Mouse (Mus musculus) lung, embryonic 14.5 days (tissue): ENCODE data around the gene Dtx3l. TPM values are rescaled to one million over a fixed set of nuclear protein-coding genes. Genes with fewer than 3 reads are reported as not detected.

Source experiments
- ATAC-seq: fragments of 200-750 bp; cut with Nextera tagmentation; 2 replicates; pipeline ENCODE4 v1.8.0; 2017; ENCODE audit warnings: mild to moderate bottlenecking, moderate TSS enrichment, moderate library complexity; ENCODE audit not compliant: insufficient read depth
- DNase-seq: peaks from one replicate; pipeline ENCODE4 v3.0.0-alpha.2; 2015
- H3K27ac ChIP-seq: fragments of 300-500 bp; sonication (generic); 2 replicates; pipeline ENCODE4 v1.5.1; 2014; ENCODE audit warnings: low read depth, mild to moderate bottlenecking, moderate library complexity
- H3K27me3 ChIP-seq: fragments of 300-500 bp; sonication (generic); 2 replicates; pipeline ENCODE4 v1.6.1; 2014; ENCODE audit warnings: low read length, control low read depth; ENCODE audit not compliant: insufficient read depth
- H3K36me3 ChIP-seq: fragments of 300-500 bp; sonication (generic); 2 replicates; pipeline ENCODE4 v1.6.1; 2014; ENCODE audit warnings: control low read depth; ENCODE audit not compliant: insufficient read depth
- H3K4me1 ChIP-seq: fragments of 300-500 bp; sonication (generic); 2 replicates; pipeline ENCODE4 v1.6.1; 2014; ENCODE audit warnings: antibody characterized with exemption, control low read depth; ENCODE audit not compliant: insufficient read depth
- H3K4me2 ChIP-seq: fragments of 300-500 bp; sonication (generic); 2 replicates; pipeline ENCODE4 v1.6.1; 2014; ENCODE audit warnings: mild to moderate bottlenecking
- H3K4me3 ChIP-seq: fragments of 300-500 bp; sonication (generic); 2 replicates; pipeline ENCODE4 v1.5.1; 2014; ENCODE audit warnings: low read depth, low read length
- H3K9ac ChIP-seq: fragments of 300-500 bp; sonication (generic); 2 replicates; pipeline ENCODE4 v1.6.1; 2014
- H3K9me3 ChIP-seq: fragments of 300-500 bp; sonication (generic); 2 replicates; pipeline ENCODE4 v1.6.1; 2016; ENCODE audit warnings: low read depth, low read length, control low read depth
- CTCF ChIP-seq: IDR thresholded peaks from 2 replicates; pipeline ENCODE4 v1.5.1; 2016; ENCODE audit warnings: antibody characterized with exemption, low read depth
- WGBS: fragments of 180-500 bp; shearing (Covaris S2); extraction: QIAGEN DNeasy Blood & Tissue Kit; methylation state at CpG from one replicate; pipeline ENCODE4 v1.1.7; 2014; 5-methylcytosine and 5-hydroxymethylcytosine counted together
- polyA plus RNA-seq: library from polyadenylated mRNA; unstranded; fragments of >200 nt; fragmentation: Nextera tagmentation; extraction: Ambion mirVana; gene quantifications from 2 replicates; pipeline ENCODE4 v1.2.1, GENCODE M21; 2014

Gene Dtx3l
- polyA plus RNA-seq, 1 experiment from 2014 or later, result 4.9 TPM

- Histone ChIP-seq H3K4me2 (no peak overlapping the region), H3K9ac (no peak overlapping the region), H3K4me1 (no peaks in the 10 kb centered on the region), H3K4me3 (no peak overlapping the region), H3K36me3 (no peaks in the 10 kb centered on the region), H3K27me3 (no peaks in the 10 kb centered on the region), H3K27ac (no peak overlapping the region), H3K9me3 (no peaks in the 10 kb centered on the region)
- WGBS, result 81% methylated on average over 19 of the region's 19 CpGs
- no peak for ATAC-seq
- no peak for TF ChIP-seq CTCF
- no peak for DNase-seq
These were observed 6.5 kb downstream of the Dtx3l start for GRCm38 (mm10) chr16:35932179-35933055.

GRCm38 (mm10) chr16:35924341-35924740 lies 14.6 kb downstream of the Dtx3l start:
- ATAC-seq, result no peak
- WGBS, result 80% methylated on average over 5 of the region's 5 CpGs
- Histone ChIP-seq H3K36me3 (no peaks in the 10 kb centered on the region), H3K27ac (no peak overlapping the region), H3K4me1 (no peaks in the 10 kb centered on the region), H3K9ac (no peak overlapping the region), H3K27me3 (no peaks in the 10 kb centered on the region), H3K4me2 (no peak overlapping the region), H3K4me3 (no peak overlapping the region), H3K9me3 (no peaks in the 10 kb centered on the region)
- no peak for DNase-seq
- no peak for TF ChIP-seq CTCF

- no peak overlapping the region for H3K4me2 ChIP-seq
- ATAC-seq, result no peak
- no peaks in the 10 kb centered on the region for H3K4me1 ChIP-seq
- H3K4me3 ChIP-seq, result no peak overlapping the region
- H3K9me3 ChIP-seq, result no peaks in the 10 kb centered on the region
- no peaks in the 10 kb centered on the region for H3K36me3 ChIP-seq
- TF ChIP-seq CTCF, result no peak
- H3K27me3 ChIP-seq, result no peaks in the 10 kb centered on the region
- H3K9ac ChIP-seq, result no peak overlapping the region
- no peak overlapping the region for H3K27ac ChIP-seq
- DNase-seq, result no peak
- WGBS, result 63% methylated on average over 7 of the region's 7 CpGs
These were observed 15.3 kb downstream of the Dtx3l start for GRCm38 (mm10) chr16:35923546-35924198.

GRCm38 (mm10) chr16:35922301-35922895 lies 16.6 kb downstream of the Dtx3l start:
- H3K9ac ChIP-seq, result no peak overlapping the region
- H3K36me3 ChIP-seq, result no peaks in the 10 kb centered on the region
- no peak for TF ChIP-seq CTCF
- no peak overlapping the region for H3K4me3 ChIP-seq
- no peaks in the 10 kb centered on the region for H3K9me3 ChIP-seq
- H3K27ac ChIP-seq, result no peak overlapping the region
- no peaks in the 10 kb centered on the region for H3K4me1 ChIP-seq
- WGBS, result 65% methylated on average over 3 of the region's 3 CpGs
- H3K4me2 ChIP-seq, result no peak overlapping the region
- no peaks in the 10 kb centered on the region for H3K27me3 ChIP-seq
- DNase-seq (no peak), ATAC-seq (no peak)

- ATAC-seq (no peak), DNase-seq (no peak)
- H3K9me3 ChIP-seq, result no peaks in the 10 kb centered on the region
- H3K27me3 ChIP-seq, result no peaks in the 10 kb centered on the region
- WGBS, result 75% methylated on average over 2 of the region's 2 CpGs
- no peak overlapping the region for H3K9ac ChIP-seq
- no peak overlapping the region for H3K4me3 ChIP-seq
- H3K4me1 ChIP-seq, result no peaks in the 10 kb centered on the region
- no peak for TF ChIP-seq CTCF
- H3K36me3 ChIP-seq, result no peaks in the 10 kb centered on the region
- H3K27ac ChIP-seq, result no peak overlapping the region
- no peak overlapping the region for H3K4me2 ChIP-seq
These were observed 17.2 kb downstream of the Dtx3l start for GRCm38 (mm10) chr16:35921676-35922235.

GRCm38 (mm10) chr16:35918721-35919543 lies 20.0 kb downstream of the Dtx3l start:
- Histone ChIP-seq H3K27me3 (no peaks in the 10 kb centered on the region), H3K4me2 (no peak overlapping the region), H3K27ac (no peak overlapping the region), H3K9me3 (no peaks in the 10 kb centered on the region), H3K4me1 (no peaks in the 10 kb centered on the region), H3K9ac (no peak overlapping the region), H3K4me3 (no peak overlapping the region), H3K36me3 (no peaks in the 10 kb centered on the region)
- ATAC-seq (no peak), DNase-seq (no peak)
- WGBS, result 73% methylated on average over 6 of the region's 6 CpGs
- TF ChIP-seq CTCF, result no peak
